Mouse (Mus musculus): ENCODE results near the gene Oprd1.

GRCm38 (mm10) chr4:132099548-132099947, 44.7 kb downstream of the Oprd1 start:
- TF ChIP-seq CTCF (IDR thresholded peaks at IDR 0.05; ENCODE audit: low read depth) = no peak
- TF ChIP-seq EP300 (IDR thresholded peaks at IDR 0.05; ENCODE audit: low read depth) = no peak
